Comparison of ENCODE assay signal across 10 mouse cellular contexts in genomic region chr1:76039029-76039655, GRCm38 (mm10).
A peak's percentile ranks its signal among the peaks of the same experiment; 100 is the strongest.
DNase-seq lines count a peak whose midpoint lies in the region; ATAC-seq lines count a peak whose summit lies in the region.
"Had no signal": no experiment of that assay in that cellular context is flagged by ENCODE, and none has a peak within 500 bp of the region (broad histone marks: within the 10 kb centered on the region; RNA-seq: fewer than 3 reads in every experiment).

No protein-coding gene starts in this region.

- H3K27me3 ChIP-seq in kidney, embryonic 15.5 days = no peaks in the 10 kb centered on the region
- H3K27me3 ChIP-seq in embryonic facial prominence, embryonic 10.5 days (replicated peaks; ENCODE audit: low read depth, poor library complexity, severe bottlenecking) = no peaks in the 10 kb centered on the region
- no peaks in the 10 kb centered on the region for H3K27me3 ChIP-seq in heart, embryonic 16.5 days (ENCODE audit: control insufficient read depth, insufficient read depth, low read length)
- H3K27me3 ChIP-seq: embryonic facial prominence, embryonic 13.5 days; liver, embryonic 15.5 days had no signal

- H3K4me1 ChIP-seq in kidney, embryonic 15.5 days = no peaks in the 10 kb centered on the region
- H3K4me1 ChIP-seq in embryonic facial prominence, embryonic 10.5 days = peaks cover 18% of the 10 kb centered on the region; the same call in 1 of the 2 replicates
- H3K4me1 ChIP-seq in heart, embryonic 16.5 days (ENCODE audit: control insufficient read depth, insufficient read depth, low read length) = peaks cover 9% of the 10 kb centered on the region
- H3K4me1 ChIP-seq: embryonic facial prominence, embryonic 13.5 days; liver, embryonic 15.5 days had no signal

- H3K9ac ChIP-seq in kidney, embryonic 15.5 days = no peak overlapping the region
- H3K9ac ChIP-seq in heart, embryonic 16.5 days (ENCODE audit: low read length) = no peak overlapping the region
- H3K9ac ChIP-seq: embryonic facial prominence, embryonic 13.5 days; liver, embryonic 15.5 days had no signal

- 68% methylated on average over 4 of the region's 4 CpGs for WGBS in kidney, embryonic 15.5 days
- 59% methylated on average over 4 of the region's 4 CpGs for WGBS in embryonic facial prominence, embryonic 10.5 days
- 22% methylated on average over 4 of the region's 4 CpGs for WGBS in heart, embryonic 16.5 days

- H3K4me2 ChIP-seq in kidney, embryonic 15.5 days = no peak overlapping the region
- H3K4me2 ChIP-seq in heart, embryonic 16.5 days (ENCODE audit: low read depth, low read length) = no peak overlapping the region
- H3K4me2 ChIP-seq: embryonic facial prominence, embryonic 13.5 days; liver, embryonic 15.5 days had no signal

- no peaks in the 10 kb centered on the region for H3K9me3 ChIP-seq in kidney, embryonic 15.5 days (replicated peaks)
- H3K9me3 ChIP-seq in embryonic facial prominence, embryonic 10.5 days = no peaks in the 10 kb centered on the region
- no peaks in the 10 kb centered on the region for H3K9me3 ChIP-seq in heart, embryonic 16.5 days (replicated peaks; ENCODE audit: control insufficient read depth, low read length)
- H3K9me3 ChIP-seq: embryonic facial prominence, embryonic 13.5 days; liver, embryonic 15.5 days had no signal

- peak; percentile 96 for DNase-seq in kidney, adult 11 months
- peak; percentile 29 for DNase-seq in embryonic facial prominence, embryonic 10.5 days (ENCODE audit: low spot score)
- DNase-seq in left cerebral cortex, adult 18-20 months (ENCODE audit: low spot score in 2 of 2) = peak; percentile 21 to 51
- DNase-seq in right cerebral cortex, adult 18-20 months = peak; percentile 53
- no peak for DNase-seq in thymus, postnatal 25 days
- DNase-seq in urinary bladder, postnatal 14 days (ENCODE audit: low spot score) = no peak

- no peak overlapping the region for H3K4me3 ChIP-seq in kidney, embryonic 15.5 days (replicated peaks)
- no peak overlapping the region for H3K4me3 ChIP-seq in embryonic facial prominence, embryonic 10.5 days
- no peak overlapping the region for H3K4me3 ChIP-seq in heart, embryonic 16.5 days (ENCODE audit: low read length)
- H3K4me3 ChIP-seq: embryonic facial prominence, embryonic 13.5 days; liver, embryonic 15.5 days had no signal

- H3K36me3 ChIP-seq in kidney, embryonic 15.5 days = no peaks in the 10 kb centered on the region
- no peaks in the 10 kb centered on the region for H3K36me3 ChIP-seq in embryonic facial prominence, embryonic 10.5 days (replicated peaks)
- H3K36me3 ChIP-seq in heart, embryonic 16.5 days (ENCODE audit: control insufficient read depth, insufficient read depth) = no peaks in the 10 kb centered on the region
- H3K36me3 ChIP-seq: embryonic facial prominence, embryonic 13.5 days; liver, embryonic 15.5 days had no signal

- ATAC-seq in kidney, embryonic 15.5 days (replicated peaks; ENCODE audit: low FRiP score) = no peak
- ATAC-seq in heart, embryonic 16.5 days (replicated peaks; ENCODE audit: extremely low read depth, insufficient read depth, low FRiP score) = peak; percentile 99

- H3K27ac ChIP-seq in kidney, embryonic 15.5 days = no peak overlapping the region
- H3K27ac ChIP-seq in embryonic facial prominence, embryonic 10.5 days (replicated peaks) = 0 out of 2 replicates have a peak overlapping the region, but pooled peaks have one; percentile 19
- peak overlapping the region; percentile 88 for H3K27ac ChIP-seq in heart, embryonic 16.5 days (ENCODE audit: low read length)
- H3K27ac ChIP-seq: embryonic facial prominence, embryonic 13.5 days; liver, embryonic 15.5 days had no signal

Comparison
In these comparisons a context has a peak if more than half of its experiments do, and no peak if none do; other contexts are left out.
1. DNase-seq: peak in kidney, adult 11 months (single experiment), embryonic facial prominence, embryonic 10.5 days (single experiment), left cerebral cortex, adult 18-20 months (2 of 2) and right cerebral cortex, adult 18-20 months (single experiment); none in thymus, postnatal 25 days (single experiment) and urinary bladder, postnatal 14 days (single experiment).